Mouse (Mus musculus) myocyte (in vitro differentiated cells): ENCODE results near the gene Mctp1.

ENCODE experiments used
- MAX ChIP-seq: IDR thresholded peaks from one replicate; pipeline ENCODE4 v1.6.1; 2011; ENCODE audit warnings: low read depth, mild to moderate bottlenecking, control low read depth
- POLR2A ChIP-seq: IDR thresholded peaks from one replicate; pipeline ENCODE4 v1.6.1; 2011; ENCODE audit warnings: low read depth, mild to moderate bottlenecking, control low read depth, moderate library complexity; ENCODE audit not compliant: insufficient read length

GRCm38 (mm10) chr13:76855021-76855420, 470.7 kb downstream of the Mctp1 start:
- TF ChIP-seq MAX (no peak), POLR2A (no peak)
